33 mouse cellular contexts compared by ENCODE assay signal in the genomic region with DNA sequence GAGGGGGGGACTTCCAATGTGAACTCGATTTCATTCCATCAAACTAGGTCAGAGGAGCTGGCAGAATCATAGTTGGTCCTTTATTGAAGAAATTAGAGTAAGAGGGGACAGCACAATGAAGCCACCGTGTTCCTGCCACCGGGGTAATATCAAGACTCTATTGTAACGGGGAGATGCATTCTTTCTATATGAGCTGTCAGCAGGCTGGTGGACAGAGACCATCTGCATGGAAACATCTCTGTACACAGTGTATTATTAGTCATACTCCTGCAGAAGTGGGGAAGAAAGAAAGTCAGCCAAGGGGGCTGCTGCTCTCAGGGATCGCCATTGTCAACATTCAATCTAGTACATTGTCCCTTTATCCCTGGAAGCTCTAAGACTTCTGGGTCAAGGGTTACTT.
"Had no signal": no experiment of that assay in that cellular context is flagged by ENCODE, and none has a peak within 500 bp of the region (broad histone marks: within the 10 kb centered on the region; RNA-seq: fewer than 3 reads in every experiment).

No protein-coding gene starts in this region.

- H3K4me2 ChIP-seq: heart, embryonic 11.5 days; heart, embryonic 12.5 days; heart, embryonic 13.5 days; heart, embryonic 15.5 days; hindbrain, embryonic 12.5 days; hindbrain, embryonic 13.5 days; hindbrain, embryonic 14.5 days; hindbrain, embryonic 15.5 days; intestine, embryonic 15.5 days; kidney, embryonic 15.5 days had no signal

- H3K4me3 ChIP-seq: heart, embryonic 10.5 days; heart, embryonic 12.5 days; heart, embryonic 13.5 days; heart, embryonic 15.5 days; hindbrain, embryonic 10.5 days; hindbrain, embryonic 12.5 days; hindbrain, embryonic 13.5 days; hindbrain, embryonic 15.5 days; intestine, embryonic 15.5 days; kidney, embryonic 15.5 days; layer of hippocampus, adult 2 months had no signal

- H3K27me3 ChIP-seq: heart, embryonic 12.5 days; heart, embryonic 13.5 days; heart, embryonic 15.5 days; hindbrain, embryonic 12.5 days; hindbrain, embryonic 13.5 days; hindbrain, embryonic 15.5 days; intestine, embryonic 15.5 days; kidney, embryonic 15.5 days had no signal

- H3K9me3 ChIP-seq: heart, embryonic 10.5 days; heart, embryonic 12.5 days; heart, embryonic 13.5 days; heart, embryonic 15.5 days; hindbrain, embryonic 10.5 days; hindbrain, embryonic 12.5 days; hindbrain, embryonic 13.5 days; hindbrain, embryonic 15.5 days; intestine, embryonic 15.5 days; kidney, embryonic 15.5 days had no signal

- H3K4me1 ChIP-seq: heart, embryonic 15.5 days; hindbrain, embryonic 10.5 days; hindbrain, embryonic 12.5 days; hindbrain, embryonic 13.5 days; hindbrain, embryonic 15.5 days; intestine, embryonic 15.5 days; kidney, embryonic 15.5 days had no signal

- H3K27ac ChIP-seq: heart, embryonic 10.5 days; heart, embryonic 13.5 days; heart, embryonic 15.5 days; hindbrain, embryonic 10.5 days; hindbrain, embryonic 12.5 days; hindbrain, embryonic 13.5 days; hindbrain, embryonic 14.5 days; hindbrain, embryonic 15.5 days; hindbrain, postnatal 0 days; intestine, embryonic 15.5 days; kidney, embryonic 15.5 days; layer of hippocampus, adult 2 months had no signal

- H3K9ac ChIP-seq: heart, embryonic 12.5 days; heart, embryonic 13.5 days; heart, embryonic 15.5 days; hindbrain, embryonic 12.5 days; hindbrain, embryonic 13.5 days; hindbrain, embryonic 14.5 days; hindbrain, embryonic 15.5 days; intestine, embryonic 15.5 days; kidney, embryonic 15.5 days had no signal

- ATAC-seq: hindbrain, embryonic 16.5 days; hindbrain, postnatal 0 days; inflammation-experienced regulatory T-cells, adult 6 months; intestine, embryonic 15.5 days; intestine, embryonic 16.5 days; intestine, postnatal 0 days had no signal

- H3K36me3 ChIP-seq: heart, embryonic 10.5 days; heart, embryonic 12.5 days; heart, embryonic 13.5 days; heart, embryonic 15.5 days; hindbrain, embryonic 10.5 days; hindbrain, embryonic 12.5 days; hindbrain, embryonic 13.5 days; hindbrain, embryonic 15.5 days; intestine, embryonic 15.5 days; kidney, embryonic 15.5 days had no signal

- DNase-seq: heart, postnatal 10 days; heart, postnatal 14 days; heart, postnatal 36 days; heart, postnatal 4 days; kidney, adult 11 months; kidney, adult 18-20 months; kidney, adult 2 months; kidney, adult 8-10 months; kidney, adult 9 months; kidney, postnatal 10 days; kidney, postnatal 14 days; kidney, postnatal 36 days; kidney, postnatal 4 days; layer of hippocampus, adult 9-11 months; layer of hippocampus, postnatal 36 days had no signal
